Mouse (Mus musculus) adrenal gland, postnatal 14 days (tissue): ENCODE data around the gene Tlcd1. TPM values are rescaled to one million over a fixed set of nuclear protein-coding genes. Genes with fewer than 3 reads are reported as not detected.
"Not testable (repeated sequence)": the region's sequence is repeated elsewhere in the genome, so short reads cannot be mapped to it uniquely, and the experiment has no call there.

ENCODE experiments used
- DNase-seq: peaks from one replicate; pipeline ENCODE4 v3.0.0; 2021; ENCODE audit warnings: mixed read lengths
- total RNA-seq: library from RNA; stranded (reverse); gene quantifications from 2 replicates; pipeline ENCODE4 v1.2.3, GENCODE M21; 2021

Tlcd1 gene
- total RNA-seq, 1 experiment from 2014 or later: 46.4 TPM

- peak; percentile 97 for DNase-seq
Measured at GRCm38 (mm10) chr11:78177903-78178858, 1.7 kb downstream of the Tlcd1 start.

- DNase-seq: peak; percentile 84
Measured at GRCm38 (mm10) chr11:78178859-78179437, 2.4 kb downstream of the Tlcd1 start.

GRCm38 (mm10) chr11:78179438-78179999 is 3.0 kb downstream of the Tlcd1 start:
- DNase-seq: no peak

- no peak for DNase-seq
Measured at GRCm38 (mm10) chr11:78180081-78180761, 3.7 kb downstream of the Tlcd1 start.

- no peak for DNase-seq
Measured at GRCm38 (mm10) chr11:78181830-78182357, 5.4 kb downstream of the Tlcd1 start.

GRCm38 (mm10) chr11:78182450-78182849 is 5.9 kb downstream of the Tlcd1 start:
- no peak for DNase-seq

GRCm38 (mm10) chr11:78182961-78183844 is 6.7 kb downstream of the Tlcd1 start, which contains the start of gene Rpl23a:
Gene Rpl23a (minus strand): TSS chr11:78183584.
- DNase-seq: peak; percentile 85

- DNase-seq: no peak
Measured at GRCm38 (mm10) chr11:78183884-78184514, 7.5 kb downstream of the Tlcd1 start.

GRCm38 (mm10) chr11:78184702-78185101 is 8.2 kb downstream of the Tlcd1 start:
- not testable (repeated sequence) for DNase-seq

GRCm38 (mm10) chr11:78188331-78189233 is 12.1 kb downstream of the Tlcd1 start, which contains the start of gene Rab34:
Gene Rab34 (plus strand): TSS chr11:78188430.
- peak; percentile 92 for DNase-seq

GRCm38 (mm10) chr11:78189234-78190040 is 12.9 kb downstream of the Tlcd1 start:
- peak; percentile 87 for DNase-seq

- DNase-seq: no peak
Measured at GRCm38 (mm10) chr11:78190041-78190440, 13.5 kb downstream of the Tlcd1 start.

GRCm38 (mm10) chr11:78193113-78193512 is 16.6 kb downstream of the Tlcd1 start, which contains the start of gene Proca1:
Gene Proca1 (plus strand): TSS chr11:78193392.
- no peak for DNase-seq

GRCm38 (mm10) chr11:78194411-78195100 is 18.0 kb downstream of the Tlcd1 start:
- peak; percentile 90 for DNase-seq

- no peak for DNase-seq
Measured at GRCm38 (mm10) chr11:78195101-78195863, 18.8 kb downstream of the Tlcd1 start.

- DNase-seq: no peak
Measured at GRCm38 (mm10) chr11:78202372-78202771, 25.9 kb downstream of the Tlcd1 start.

- peak; percentile 58 for DNase-seq
Measured at GRCm38 (mm10) chr11:78204287-78204686, 27.8 kb downstream of the Tlcd1 start.
